ENCODE assay signal across 8 mouse cellular contexts in genomic region chr1:182527921-182528858, GRCm38 (mm10). TPM values are rescaled to one million over a fixed set of nuclear protein-coding genes. Genes with fewer than 3 reads are reported as not detected.
A peak's percentile ranks its signal among the peaks of the same experiment; 100 is the strongest.
DNase-seq lines count a peak whose midpoint lies in the region; ATAC-seq lines count a peak whose summit lies in the region.

No protein-coding gene starts in this region.

- peak; percentile 99 for DNase-seq in 3T3-L1 (ENCODE audit: low read depth, low spot score)
- DNase-seq in embryo, embryonic 11 days, result peak; percentile 40
- peak; percentile 47 to 50 for DNase-seq in heart, postnatal 10 days
- DNase-seq in right cerebral cortex, postnatal 10 days (ENCODE audit: low spot score in 2 of 2), result no peak
- DNase-seq in frontal cortex, postnatal 10 days (ENCODE audit: low spot score in 2 of 2), result no peak

- WGBS in liver, embryonic 15.5 days (ENCODE audit: insufficient replicate concordance), result 7% methylated on average over 19 of the region's 19 CpGs

- no peaks in the 10 kb centered on the region for H3K36me3 ChIP-seq in liver, embryonic 15.5 days (replicated peaks)

- no peak overlapping the region for H3K9ac ChIP-seq in liver, embryonic 15.5 days

- peaks cover 15% of the 10 kb centered on the region for H3K27me3 ChIP-seq in liver, embryonic 15.5 days

- H3K9me3 ChIP-seq in liver, embryonic 15.5 days (replicated peaks), result no peaks in the 10 kb centered on the region

- intact Hi-C loops in heart, postnatal 10 days (cut with DNase I), result no loop called here

- H3K4me2 ChIP-seq in liver, embryonic 15.5 days, result peak overlapping the region; percentile 41

- peaks cover 16% of the 10 kb centered on the region; the same call in 1 of the 2 replicates for H3K4me1 ChIP-seq in liver, embryonic 15.5 days (replicated peaks)

- H3K4me3 ChIP-seq in liver, embryonic 15.5 days (replicated peaks), result no peak overlapping the region

- ATAC-seq in CD4-positive, CD25-positive, alpha-beta regulatory T cell, adult 4 months, result peak; percentile 84
- ATAC-seq in liver, embryonic 15.5 days (ENCODE audit: insufficient read depth), result peak; percentile 52; the same call in 1 of the 2 replicates
- peak; percentile 72 for ATAC-seq in neutrophil, adult 5-6 weeks (ENCODE audit: extremely low read depth, insufficient number of reproducible peaks, low FRiP score, poor library complexity, severe bottlenecking)

- 0 out of 2 replicates have a peak overlapping the region, but pooled peaks have one; percentile 14 for H3K27ac ChIP-seq in liver, embryonic 15.5 days (replicated peaks)

RNA-seq across cellular contexts. Expression of gene Capn2, which starts 10.8 kb away (rescaled TPM):
- 10 to 100 TPM; 38.3 to 52.4 TPM for polyA plus RNA-seq in CD4-positive, CD25-positive, alpha-beta regulatory T cell, adult 4 months (2017; shearing (Covaris generic))
- 10 to 100 TPM; 87.8 to 91.2 TPM for total RNA-seq in heart, postnatal 10 days (2021)
- 24.1 and 26.1 TPM in 2 replicates for polyA plus RNA-seq in liver, embryonic 15.5 days (2015; fragmentation: Nextera tagmentation; extraction: Ambion mirVana)
- 25.4 and 40.7 TPM in 2 replicates for total RNA-seq in neutrophil, adult 5-6 weeks (2017)

RNA-seq across cellular contexts. Expression of gene Capn8, which starts 36.6 kb away (rescaled TPM):
- polyA plus RNA-seq in CD4-positive, CD25-positive, alpha-beta regulatory T cell, adult 4 months (2017; shearing (Covaris generic)), result not detected
- not detected for total RNA-seq in heart, postnatal 10 days (2021)
- not detected in 2 replicates for polyA plus RNA-seq in liver, embryonic 15.5 days (2015; fragmentation: Nextera tagmentation; extraction: Ambion mirVana)
- total RNA-seq in neutrophil, adult 5-6 weeks (2017), result not detected in 2 replicates

Comparison
In these comparisons a context has a peak if more than half of its experiments do, and no peak if none do; other contexts are left out.
1. DNase-seq: peak in 3T3-L1 (single experiment), embryo, embryonic 11 days (single experiment) and heart, postnatal 10 days (2 of 2); none in right cerebral cortex, postnatal 10 days (0 of 2) and frontal cortex, postnatal 10 days (0 of 2).
2. Peak in every context shown above with its lines, with median percentiles within 50 percentile points of each other: ATAC-seq.